Mouse (Mus musculus) hindbrain, postnatal 0 days (tissue): ENCODE measurements at regions not wholly inside any gene's neighbourhood (a gene's known extent, or its start where the extent isn't known, plus 50 kb on each side); places are given as distances from the start of the nearest gene placed in this dataset.
A peak's percentile ranks its signal among the peaks of the same experiment; 100 is the strongest.

ENCODE experiments used
- ATAC-seq: fragments of 200-750 bp; cut with Nextera tagmentation; 2 replicates; pipeline ENCODE4 v1.8.0; 2017; ENCODE audit warnings: mild to moderate bottlenecking, moderate TSS enrichment, moderate library complexity
- DNase-seq: peaks from one replicate; pipeline ENCODE4 v3.0.0-alpha.2; 2015; ENCODE audit warnings: low spot score
- H3K27ac ChIP-seq: fragments of 300-500 bp; sonication (generic); 2 replicates; pipeline ENCODE4 v1.5.1; 2014; ENCODE audit warnings: mild to moderate bottlenecking
- H3K27me3 ChIP-seq: fragments of 300-500 bp; sonication (generic); 2 replicates; pipeline ENCODE4 v1.6.1; 2014; ENCODE audit warnings: low read length, mixed read lengths; ENCODE audit not compliant: insufficient read depth
- H3K36me3 ChIP-seq: fragments of 300-500 bp; sonication (generic); 2 replicates; pipeline ENCODE4 v1.6.1; 2014; ENCODE audit warnings: low read length, mixed read lengths; ENCODE audit not compliant: insufficient read depth
- H3K4me1 ChIP-seq: fragments of 300-500 bp; sonication (generic); 2 replicates; pipeline ENCODE4 v1.6.1; 2014; ENCODE audit warnings: antibody characterized with exemption, low read length, mixed read lengths; ENCODE audit not compliant: insufficient read depth
- H3K4me2 ChIP-seq: fragments of 300-500 bp; sonication (generic); 2 replicates; pipeline ENCODE4 v1.6.1; 2014; ENCODE audit warnings: low read depth, mild to moderate bottlenecking, low read length, moderate library complexity, mixed read lengths
- H3K4me3 ChIP-seq: fragments of 300-500 bp; sonication (generic); 2 replicates; pipeline ENCODE4 v1.5.1; 2014; ENCODE audit warnings: low read length
- H3K9ac ChIP-seq: fragments of 300-500 bp; sonication (generic); replicated peaks from 2 replicates; pipeline ENCODE4 v1.6.1; 2014; ENCODE audit warnings: mild to moderate bottlenecking, low read length, moderate library complexity, mixed read lengths
- H3K9me3 ChIP-seq: fragments of 300-500 bp; sonication (generic); 2 replicates; pipeline ENCODE4 v1.6.1; 2016; ENCODE audit warnings: low read length, mixed read lengths
- CTCF ChIP-seq: IDR thresholded peaks from 2 replicates; pipeline ENCODE4 v1.5.1; 2016; ENCODE audit warnings: antibody characterized with exemption, control low read depth, low read depth
- WGBS: fragments of 180-500 bp; shearing (Covaris S2); extraction: QIAGEN DNeasy Blood & Tissue Kit; methylation state at CpG from one replicate; pipeline ENCODE4 v1.1.7; 2014; 5-methylcytosine and 5-hydroxymethylcytosine counted together

DNA sequence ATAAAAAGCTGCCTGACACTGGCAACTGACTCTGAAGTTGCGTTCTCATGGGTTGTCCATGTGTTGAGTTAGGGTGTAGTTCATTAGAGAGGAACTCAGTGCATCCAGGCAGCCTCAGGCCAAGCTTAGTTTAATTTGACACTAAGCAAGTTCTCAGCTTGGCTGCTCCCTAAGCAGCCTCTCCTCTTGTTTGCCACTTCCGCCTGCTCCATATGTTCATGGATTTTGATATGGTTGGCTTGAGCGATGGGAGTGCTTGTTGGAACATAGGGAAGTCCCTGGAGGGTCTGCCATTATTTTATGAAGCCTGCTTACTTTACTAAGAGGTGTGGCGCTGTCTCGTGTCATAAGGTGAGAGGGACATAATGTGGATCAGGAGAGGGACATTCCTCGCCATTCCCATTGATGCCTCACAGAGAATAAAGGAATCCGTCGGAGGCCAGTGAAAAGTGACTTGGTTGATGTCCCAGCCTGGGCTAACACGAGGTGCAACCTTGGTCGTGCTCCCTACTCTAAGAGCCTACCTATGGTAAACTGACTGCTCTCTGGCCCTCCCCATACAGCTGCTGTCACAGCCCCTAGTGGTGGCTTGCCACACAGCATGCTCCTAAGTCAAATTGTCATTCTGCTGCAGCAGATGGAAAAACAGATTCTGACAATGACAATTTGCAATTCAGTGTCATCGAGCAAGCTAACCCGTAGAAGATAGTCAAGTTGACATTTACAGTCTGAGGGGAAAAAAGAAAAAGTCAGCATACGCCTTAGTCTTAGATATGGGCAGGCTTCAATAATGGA, 104.6 kb downstream of the Pmp22 start:
- H3K27me3 ChIP-seq: no peaks in the 10 kb centered on the region
- H3K4me1 ChIP-seq: no peaks in the 10 kb centered on the region
- DNase-seq (peak; percentile 20), ATAC-seq (no peak)
- H3K4me3 ChIP-seq: no peak overlapping the region
- TF ChIP-seq CTCF: peak; percentile 68
- no peaks in the 10 kb centered on the region for H3K9me3 ChIP-seq
- no peak overlapping the region for H3K9ac ChIP-seq
- H3K27ac ChIP-seq: no peak overlapping the region
- no peak overlapping the region for H3K4me2 ChIP-seq
- WGBS: 76% methylated on average over 13 of the region's 13 CpGs
- no peaks in the 10 kb centered on the region for H3K36me3 ChIP-seq

DNA sequence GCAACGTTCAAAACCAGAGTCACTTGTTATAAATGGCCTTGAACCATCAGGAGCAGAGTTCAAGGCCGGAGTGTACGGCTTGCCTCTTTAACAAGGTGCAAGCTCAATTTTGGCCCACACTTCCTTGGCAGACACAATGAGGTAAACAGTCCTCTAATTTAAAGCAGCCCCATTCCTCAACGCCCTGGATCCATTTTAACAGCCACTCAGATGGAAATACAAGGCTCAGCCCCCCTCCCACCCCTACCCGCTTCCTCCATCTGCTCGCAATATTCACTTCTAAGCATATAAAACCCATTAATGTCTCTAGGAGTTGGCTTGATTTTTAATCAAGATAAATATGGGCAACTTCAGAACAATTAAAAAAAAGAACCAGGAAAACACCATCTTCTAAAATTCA, 105.7 kb downstream of the Pmp22 start:
- no peak for TF ChIP-seq CTCF
- Histone ChIP-seq H3K9me3 (no peaks in the 10 kb centered on the region), H3K27me3 (no peaks in the 10 kb centered on the region), H3K4me3 (no peak overlapping the region), H3K27ac (no peak overlapping the region), H3K9ac (no peak overlapping the region), H3K36me3 (no peaks in the 10 kb centered on the region), H3K4me2 (no peak overlapping the region), H3K4me1 (no peaks in the 10 kb centered on the region)
- no peak for DNase-seq
- 68% methylated on average over 6 of the region's 6 CpGs for WGBS
- ATAC-seq: no peak

DNA sequence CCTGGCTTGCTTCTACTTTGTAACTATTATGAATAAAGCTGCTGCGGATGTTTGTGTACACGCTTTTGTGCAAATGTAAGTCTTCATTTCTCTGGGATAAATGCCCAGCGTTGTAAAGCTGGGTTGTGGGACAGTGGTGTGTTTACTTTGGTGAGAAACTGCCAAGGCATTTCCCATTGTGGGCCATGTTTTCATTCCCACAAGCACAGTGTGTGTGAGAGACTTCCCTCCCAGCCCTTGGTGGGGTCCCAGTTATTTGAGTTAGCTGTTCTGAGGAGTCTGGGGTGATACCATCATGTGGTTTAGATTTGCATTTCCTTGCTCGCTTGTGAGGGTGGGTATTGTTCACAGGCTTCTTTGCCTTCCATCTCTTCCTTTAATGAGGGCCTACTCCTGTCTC, 109.9 kb downstream of the Pmp22 start:
- H3K4me1 ChIP-seq: no peaks in the 10 kb centered on the region
- WGBS: 76% methylated on average over 4 of the region's 4 CpGs
- DNase-seq (no peak), ATAC-seq (no peak)
- no peaks in the 10 kb centered on the region for H3K27me3 ChIP-seq
- H3K9me3 ChIP-seq: no peaks in the 10 kb centered on the region
- H3K4me2 ChIP-seq: no peak overlapping the region
- no peak overlapping the region for H3K27ac ChIP-seq
- H3K36me3 ChIP-seq: no peaks in the 10 kb centered on the region
- no peak overlapping the region for H3K4me3 ChIP-seq
- no peak overlapping the region for H3K9ac ChIP-seq
- TF ChIP-seq CTCF: no peak

DNA sequence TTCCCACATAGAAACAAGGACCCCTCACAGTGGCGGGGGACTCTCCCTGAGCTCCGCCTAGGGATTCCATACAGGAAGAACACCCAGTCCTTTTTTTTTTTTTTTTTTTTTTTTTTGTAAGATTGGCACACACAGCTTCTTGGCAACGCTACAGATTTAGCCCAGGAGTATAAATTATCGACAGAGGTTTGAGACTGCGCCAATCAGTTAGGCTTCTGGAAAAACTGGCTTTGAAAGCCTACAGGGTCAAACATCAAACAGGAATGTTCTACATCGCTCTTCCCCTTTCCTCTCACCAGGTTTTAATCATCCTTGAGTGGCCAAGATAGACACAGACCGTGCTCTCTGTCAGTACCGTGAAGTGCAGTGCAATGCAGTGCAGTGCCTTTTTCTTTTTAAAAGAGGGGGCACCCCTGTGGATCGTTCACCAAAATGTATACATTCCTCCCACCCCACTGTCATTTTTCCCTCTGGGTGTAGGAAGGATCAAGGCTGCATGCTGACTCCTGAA, 115.2 kb downstream of the Pmp22 start:
- no peak overlapping the region for H3K9ac ChIP-seq
- H3K9me3 ChIP-seq: no peaks in the 10 kb centered on the region
- H3K27ac ChIP-seq: no peak overlapping the region
- 66% methylated on average over 9 of the region's 9 CpGs for WGBS
- no peaks in the 10 kb centered on the region for H3K36me3 ChIP-seq
- TF ChIP-seq CTCF: no peak
- H3K4me2 ChIP-seq: no peak overlapping the region
- ATAC-seq (no peak), DNase-seq (no peak)
- H3K4me3 ChIP-seq: no peak overlapping the region
- no peaks in the 10 kb centered on the region for H3K4me1 ChIP-seq
- no peaks in the 10 kb centered on the region for H3K27me3 ChIP-seq

DNA sequence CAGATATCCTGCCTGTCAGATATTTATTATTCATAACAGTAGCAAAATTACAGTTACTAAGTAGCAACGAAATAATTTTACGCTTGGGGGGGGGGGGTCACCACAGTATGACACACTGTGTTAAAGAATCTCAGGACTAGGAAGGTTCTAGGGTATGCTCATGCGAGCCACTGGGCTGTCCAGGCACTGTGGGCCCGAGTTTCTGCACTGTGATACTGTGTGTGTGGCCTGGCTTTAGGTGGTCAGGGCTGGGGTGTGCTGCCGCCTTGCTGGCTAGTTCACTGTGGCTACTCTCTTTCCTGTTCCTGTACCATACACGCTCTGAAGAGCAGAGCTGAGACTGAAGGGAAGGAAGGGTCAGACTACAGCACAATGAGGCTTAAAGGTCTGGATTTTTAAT, 116.3 kb downstream of the Pmp22 start:
- WGBS: 74% methylated on average over 6 of the region's 6 CpGs
- Histone ChIP-seq H3K4me2 (no peak overlapping the region), H3K9me3 (no peaks in the 10 kb centered on the region), H3K27me3 (no peaks in the 10 kb centered on the region), H3K9ac (no peak overlapping the region), H3K4me3 (no peak overlapping the region), H3K4me1 (no peaks in the 10 kb centered on the region), H3K36me3 (no peaks in the 10 kb centered on the region), H3K27ac (no peak overlapping the region)
- TF ChIP-seq CTCF: no peak
- DNase-seq (no peak), ATAC-seq (no peak)

DNA sequence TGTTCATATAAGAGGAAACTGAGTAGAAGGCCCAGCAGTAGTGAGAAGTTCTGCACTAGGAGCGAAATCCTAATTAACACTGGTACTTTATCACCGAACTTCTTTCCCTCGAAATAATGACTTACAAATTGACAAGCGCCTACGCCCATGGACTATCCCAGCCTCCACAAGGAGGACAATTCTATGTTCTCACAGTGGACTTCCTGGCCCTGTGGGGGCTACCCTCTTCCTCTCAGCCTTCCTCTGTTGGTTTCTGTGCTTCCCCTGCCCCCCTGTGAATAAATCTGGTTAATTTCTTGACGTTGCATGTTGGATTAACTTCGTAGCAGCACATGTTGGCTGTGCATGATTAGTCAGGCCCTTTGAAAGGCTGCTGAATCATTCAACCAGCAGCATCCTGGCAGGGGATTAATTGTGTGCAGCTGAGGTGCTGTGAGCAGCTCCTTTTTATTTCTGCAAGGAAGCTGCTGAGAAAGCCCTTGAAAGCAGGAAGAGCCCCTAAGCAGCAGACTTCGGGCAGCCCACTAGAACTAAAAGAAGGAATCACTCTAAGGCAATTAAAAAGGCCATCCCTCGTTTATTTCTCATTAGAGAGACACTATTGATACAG, 117.4 kb downstream of the Pmp22 start:
- DNase-seq: peak; percentile 54
- Histone ChIP-seq H3K27me3 (no peaks in the 10 kb centered on the region), H3K4me2 (no peak overlapping the region), H3K4me1 (no peaks in the 10 kb centered on the region), H3K9ac (no peak overlapping the region), H3K4me3 (no peak overlapping the region), H3K27ac (no peak overlapping the region), H3K9me3 (no peaks in the 10 kb centered on the region), H3K36me3 (no peaks in the 10 kb centered on the region)
- 37% methylated on average over 9 of the region's 9 CpGs for WGBS
- TF ChIP-seq CTCF: no peak
- ATAC-seq: no peak
